In the genomic region with DNA sequence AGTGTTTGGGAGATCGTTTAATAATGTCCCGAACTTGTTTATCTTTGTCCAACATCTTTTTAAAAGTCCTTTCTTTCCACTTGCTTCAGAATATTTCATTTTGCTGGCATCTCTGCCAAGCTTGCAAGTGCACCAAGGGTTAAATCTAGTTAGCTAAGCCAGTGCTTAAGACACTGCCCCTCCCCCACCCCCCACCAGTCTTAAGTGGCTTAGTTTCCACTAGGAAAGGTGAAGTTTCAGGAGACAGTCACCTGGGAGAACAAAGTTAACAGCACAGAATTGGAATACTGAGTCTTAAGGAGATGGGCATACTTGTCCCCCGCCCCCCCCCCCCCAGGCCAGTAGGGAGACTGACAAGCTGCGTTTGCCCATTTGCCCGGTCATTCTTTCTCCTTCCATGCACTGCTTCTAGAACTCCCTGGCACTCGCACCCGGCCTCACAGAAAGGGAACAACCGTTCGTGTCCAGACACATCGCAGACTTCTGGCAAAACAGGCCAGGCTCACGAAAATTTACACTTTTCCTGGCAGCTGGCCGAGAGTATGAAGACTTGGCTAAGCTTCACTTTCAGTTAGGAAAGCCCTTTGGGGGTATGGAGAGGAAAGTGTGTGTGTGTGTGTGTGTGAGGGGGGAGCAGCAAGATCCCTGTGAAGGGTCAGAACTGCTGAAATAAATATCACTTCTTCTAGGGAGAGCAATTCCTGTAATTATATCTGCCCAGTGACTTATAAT, we compare ENCODE assay signal across 9 mouse cellular contexts.
DNase-seq lines count a peak whose midpoint lies in the region; ATAC-seq and TF ChIP-seq lines count a peak whose summit lies in the region.
"Had no signal": no experiment of that assay in that cellular context is flagged by ENCODE, and none has a peak within 500 bp of the region (broad histone marks: within the 10 kb centered on the region; RNA-seq: fewer than 3 reads in every experiment).

No protein-coding gene starts in this region.

- peak; percentile 64 for DNase-seq in heart, adult 11 months
- DNase-seq in heart, adult 8-10 months (ENCODE audit: low spot score) = no peak
- no peak for DNase-seq in CH12.LX (ENCODE audit: extremely low read depth)
- DNase-seq in Muller cell, postnatal 12 days (ENCODE audit: inconsistent ontology term) = no peak
- no peak for DNase-seq in spleen, postnatal 14 days (ENCODE audit: low spot score in 2 of 2)
- no peak for DNase-seq in thymus, postnatal 36 days

- no peak for TF ChIP-seq RAD21 in CH12.LX (IDR thresholded peaks at IDR 0.05; ENCODE audit: low read depth, low read length)

- dilution Hi-C loops in CH12.LX (cut with MboI; ENCODE audit: extremely low pct_ligation_motif_present, extremely low pct_unique_long_range_greater_than_20kb, low sequenced_read_pairs) = no loop called here

- no peaks in the 10 kb centered on the region for H3K27me3 ChIP-seq in CH12.LX (replicated peaks)
- H3K27me3 ChIP-seq in forebrain, embryonic 16.5 days (replicated peaks; ENCODE audit: control insufficient read depth, insufficient read depth, low read length) = no peaks in the 10 kb centered on the region
- no peaks in the 10 kb centered on the region; the same call in 1 of the 2 replicates for H3K27me3 ChIP-seq in limb, embryonic 12.5 days

- 16% methylated on average over 12 of the region's 12 CpGs for WGBS in forebrain, embryonic 16.5 days
- WGBS in limb, embryonic 12.5 days = 19% methylated on average over 12 of the region's 12 CpGs

- no peaks in the 10 kb centered on the region for H3K36me3 ChIP-seq in CH12.LX (replicated peaks in 1 of 2; ENCODE audit: control insufficient read depth in 1 of 2, insufficient read depth in 1 of 2, low read length in 1 of 2)
- H3K36me3 ChIP-seq in forebrain, embryonic 16.5 days (ENCODE audit: control insufficient read depth, insufficient read depth) = no peaks in the 10 kb centered on the region
- H3K36me3 ChIP-seq in limb, embryonic 12.5 days = no peaks in the 10 kb centered on the region

- H3K79me2 ChIP-seq in CH12.LX (replicated peaks; ENCODE audit: control insufficient read depth, extremely low read depth, insufficient read depth, poor library complexity, severe bottlenecking) = no peaks in the 10 kb centered on the region

- no peak for TF ChIP-seq EP300 in CH12.LX (IDR thresholded peaks at IDR 0.05; ENCODE audit: low read length)

- in situ Hi-C loops in CH12.LX (cut with MboI; ENCODE audit: low pct_ligation_motif_present, low pct_unique_long_range_greater_than_20kb, low sequenced_read_pairs) = no loop called here

- no peak for TF ChIP-seq CTCF in CH12.LX (conservative IDR thresholded peaks at IDR 0.05 in 1 of 2, IDR thresholded peaks at IDR 0.05 in 1 of 2; ENCODE audit: low read depth in 2 of 2, low read length in 2 of 2)

- H3K4me2 ChIP-seq in CH12.LX (ENCODE audit: insufficient read depth, low read depth, poor library complexity, severe bottlenecking) = peak overlapping the region; percentile 24; the same call in 1 of the 2 replicates
- 0 out of 2 replicates have a peak overlapping the region, but pooled peaks have one; percentile 4 for H3K4me2 ChIP-seq in forebrain, embryonic 16.5 days (ENCODE audit: low read length)
- peak overlapping the region; percentile 37 for H3K4me2 ChIP-seq in limb, embryonic 12.5 days

- no peak for TF ChIP-seq POLR2A in CH12.LX (IDR thresholded peaks at IDR 0.05; ENCODE audit: low read depth, low read length)

- peaks cover 0 to 17% of the 10 kb centered on the region in 2 experiments; a peak in 2 of 4 replicates for H3K4me1 ChIP-seq in CH12.LX (ENCODE audit: control insufficient read depth in 1 of 2, insufficient read depth in 2 of 2)
- H3K4me1 ChIP-seq in forebrain, embryonic 16.5 days (replicated peaks; ENCODE audit: control insufficient read depth, insufficient read depth, low read length) = peaks cover 16% of the 10 kb centered on the region
- H3K4me1 ChIP-seq in limb, embryonic 12.5 days (replicated peaks) = peaks cover 44% of the 10 kb centered on the region

- H3K4me3 ChIP-seq in CH12.LX (replicated peaks in 1 of 3; ENCODE audit: low read depth in 2 of 3, low read length in 2 of 3, poor library complexity in 1 of 3) = no peak overlapping the region
- H3K4me3 ChIP-seq in forebrain, embryonic 16.5 days (replicated peaks; ENCODE audit: low read length) = no peak overlapping the region
- H3K4me3 ChIP-seq in limb, embryonic 12.5 days (replicated peaks) = no peak overlapping the region

- no peaks in the 10 kb centered on the region for H3K9me3 ChIP-seq in CH12.LX (replicated peaks; ENCODE audit: low read length)
- no peaks in the 10 kb centered on the region for H3K9me3 ChIP-seq in forebrain, embryonic 16.5 days (ENCODE audit: control insufficient read depth, low read length)
- H3K9me3 ChIP-seq in limb, embryonic 12.5 days = no peaks in the 10 kb centered on the region

- H3K27ac ChIP-seq in CH12.LX (ENCODE audit: insufficient read depth, low read depth) = no peak overlapping the region
- no peak overlapping the region for H3K27ac ChIP-seq in forebrain, embryonic 16.5 days (ENCODE audit: low read length)
- H3K27ac ChIP-seq in limb, embryonic 12.5 days = peak overlapping the region; percentile 85
- H3K27ac ChIP-seq: liver, embryonic 14.5 days had no signal

- no peak overlapping the region for H3K9ac ChIP-seq in CH12.LX (ENCODE audit: insufficient read depth, low read depth)
- H3K9ac ChIP-seq in forebrain, embryonic 16.5 days (replicated peaks; ENCODE audit: low read depth, low read length) = no peak overlapping the region
- no peak overlapping the region for H3K9ac ChIP-seq in limb, embryonic 12.5 days (replicated peaks)
- H3K9ac ChIP-seq: liver, embryonic 14.5 days had no signal

- peak; percentile 67 for ATAC-seq in forebrain, embryonic 16.5 days
- peak; percentile 69 for ATAC-seq in limb, embryonic 12.5 days (ENCODE audit: insufficient number of reproducible peaks, insufficient read depth, low FRiP score, low TSS enrichment, low read depth)

TF ChIP-seq in CH12.LX, 34 proteins besides CTCF, POLR2A, EP300 and RAD21:
- TF ChIP-seq CHD2 (IDR thresholded peaks at IDR 0.05; ENCODE audit: low read length) (peak; percentile 51), NRF1 (IDR thresholded peaks at IDR 0.05; ENCODE audit: low read depth, low read length) (no peak)
